Mouse (Mus musculus) liver, postnatal 0 days (tissue): Measurements from ENCODE around the gene Tab2. TPM values are rescaled to one million over a fixed set of nuclear protein-coding genes. Genes with fewer than 3 reads are reported as not detected.

Experiments used
- ATAC-seq: fragments of 200-750 bp; cut with Nextera tagmentation; 2 replicates; pipeline ENCODE4 v1.8.0; 2017; ENCODE audit warnings: mild to moderate bottlenecking, moderate library complexity
- DNase-seq: peaks from one replicate; pipeline ENCODE4 v3.0.0-alpha.2; 2016
- H3K27ac ChIP-seq: fragments of 300-500 bp; sonication (generic); 2 replicates; pipeline ENCODE4 v1.5.1; 2014; ENCODE audit warnings: antibody characterized with exemption, moderate library complexity, mild to moderate bottlenecking, low read depth
- H3K27me3 ChIP-seq: fragments of 300-500 bp; sonication (generic); 2 replicates; pipeline ENCODE4 v1.6.1; 2014; ENCODE audit warnings: low read length, control low read depth, mixed read lengths; ENCODE audit not compliant: insufficient read depth
- H3K36me3 ChIP-seq: fragments of 300-500 bp; sonication (generic); replicated peaks from 2 replicates; pipeline ENCODE4 v1.6.1; 2014; ENCODE audit warnings: mild to moderate bottlenecking, control low read depth, low read length, moderate library complexity, mixed read lengths; ENCODE audit not compliant: insufficient read depth
- H3K4me1 ChIP-seq: fragments of 300-500 bp; sonication (generic); 2 replicates; pipeline ENCODE4 v1.6.1; 2014; ENCODE audit warnings: antibody characterized with exemption, mild to moderate bottlenecking, control low read depth; ENCODE audit not compliant: insufficient read depth
- H3K4me2 ChIP-seq: fragments of 300-500 bp; sonication (generic); 2 replicates; pipeline ENCODE4 v1.6.1; 2014; ENCODE audit warnings: low read depth, mild to moderate bottlenecking, low read length, moderate library complexity, mixed read lengths
- H3K4me3 ChIP-seq: fragments of 300-500 bp; sonication (generic); 2 replicates; pipeline ENCODE4 v1.5.1; 2014; ENCODE audit warnings: low read depth, low read length
- H3K9ac ChIP-seq: fragments of 300-500 bp; sonication (generic); replicated peaks from 2 replicates; pipeline ENCODE4 v1.6.1; 2014; ENCODE audit warnings: mild to moderate bottlenecking, moderate library complexity
- H3K9me3 ChIP-seq: fragments of 300-500 bp; sonication (generic); 2 replicates; pipeline ENCODE4 v1.6.1; 2016; ENCODE audit warnings: mild to moderate bottlenecking, control low read depth, low read length, mixed read lengths
- CTCF ChIP-seq: sonication (generic); IDR thresholded peaks from 2 replicates; pipeline ENCODE4 v1.5.1; 2016; ENCODE audit warnings: antibody characterized with exemption, low read depth
- EP300 ChIP-seq: IDR thresholded peaks from 2 replicates; pipeline ENCODE4 v1.6.1; 2016; ENCODE audit warnings: antibody characterized with exemption, low read depth, mild to moderate bottlenecking
- WGBS: fragments of 180-500 bp; shearing (Covaris S2); extraction: QIAGEN DNeasy Blood & Tissue Kit; methylation state at CpG from one replicate; pipeline ENCODE4 v1.1.7; 2014; ENCODE audit not compliant: insufficient replicate concordance; 5-methylcytosine and 5-hydroxymethylcytosine counted together
- polyA plus RNA-seq: library from polyadenylated mRNA; unstranded; fragments of >200 nt; fragmentation: Nextera tagmentation; extraction: Ambion mirVana; gene quantifications from 2 replicates; pipeline ENCODE4 v1.2.1, GENCODE M21; 2015

Gene Tab2
- polyA plus RNA-seq: 11.8 and 12.9 TPM in 2 replicates

DNA sequence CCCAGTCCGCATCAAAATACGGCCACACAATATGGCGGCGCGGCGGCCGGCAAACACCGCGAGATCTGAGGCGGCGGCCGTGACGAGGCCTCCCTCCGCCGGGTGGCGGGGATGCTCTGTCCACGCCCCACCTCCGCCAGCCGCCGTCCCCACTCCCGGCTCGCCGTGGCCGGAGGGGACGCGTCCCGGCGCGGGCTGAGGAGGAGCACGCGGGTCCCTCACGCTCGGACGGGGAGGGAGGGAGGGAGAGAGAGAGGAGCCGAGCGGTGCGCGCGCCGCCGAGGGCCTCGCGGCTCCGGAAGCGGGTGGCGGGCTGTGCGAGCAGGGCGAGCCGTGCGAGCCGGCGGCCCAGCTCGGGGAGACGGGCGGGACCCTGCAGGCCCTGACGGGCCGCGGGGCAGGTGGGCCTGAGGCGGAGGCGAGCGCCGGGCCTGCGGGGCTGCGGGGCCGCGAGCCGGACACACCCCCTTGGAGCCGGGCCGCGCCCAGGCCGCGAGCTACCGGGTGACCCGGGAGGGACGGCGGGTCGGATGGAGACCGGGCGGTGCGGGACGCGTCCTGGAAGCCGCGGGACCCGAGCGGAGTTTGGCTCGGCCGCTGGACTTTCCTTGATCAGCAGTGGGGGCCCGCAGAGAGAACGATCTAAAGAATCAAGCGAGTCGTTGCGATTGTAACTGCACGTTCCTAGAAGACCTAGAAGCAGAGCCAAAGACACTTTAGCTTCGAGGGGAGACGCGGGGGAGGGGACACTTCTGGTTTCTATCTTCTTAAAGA, at the start of gene Tab2:
TSS of gene Tab2 (minus strand) at position 3 of the 774 bp plus-strand sequence.
- TF ChIP-seq EP300: no peak
- Histone ChIP-seq H3K4me1 (peaks cover 7% of the 10 kb centered on the region), H3K4me3 (peak within 1 kb of the TSS; percentile 96), H3K27ac (peak within 1 kb of the TSS; percentile 99), H3K9ac (peak within 1 kb of the TSS; percentile 99), H3K9me3 (no peaks in the 10 kb centered on the region), H3K27me3 (no peaks in the 10 kb centered on the region), H3K36me3 (no peaks in the 10 kb centered on the region), H3K4me2 (peak within 1 kb of the TSS; percentile 75)
- under 1% methylated on average over 73 of the region's 97 CpGs for WGBS
- peak; percentile 94 for DNase-seq
- ATAC-seq: peak; percentile 94

- TF ChIP-seq EP300: no peak
- TF ChIP-seq CTCF: no peak
Measured at GRCm38 (mm10) chr10:7992258-7992919, 36.4 kb upstream of the Tab2 start.

GRCm38 (mm10) chr10:7991596-7991995, 35.6 kb upstream of the Tab2 start:
- Histone ChIP-seq H3K4me1 (no peaks in the 10 kb centered on the region), H3K27ac (no peak overlapping the region), H3K27me3 (no peaks in the 10 kb centered on the region), H3K9ac (no peak overlapping the region), H3K4me3 (no peak overlapping the region), H3K36me3 (no peaks in the 10 kb centered on the region), H3K9me3 (no peaks in the 10 kb centered on the region), H3K4me2 (no peak overlapping the region)
- WGBS: 62% methylated on average over 5 of the region's 5 CpGs
- TF ChIP-seq CTCF (no peak), EP300 (no peak)
- DNase-seq: no peak
- ATAC-seq: no peak

More at GRCm38 (mm10) chr10:7992258-7992919, 36.4 kb upstream of the Tab2 start:
- Histone ChIP-seq H3K9ac (no peak overlapping the region), H3K27me3 (no peaks in the 10 kb centered on the region), H3K36me3 (no peaks in the 10 kb centered on the region), H3K4me2 (no peak overlapping the region), H3K9me3 (no peaks in the 10 kb centered on the region), H3K27ac (no peak overlapping the region), H3K4me1 (no peaks in the 10 kb centered on the region), H3K4me3 (no peak overlapping the region)
- DNase-seq: no peak
- WGBS: 78% methylated on average over 10 of the region's 10 CpGs
- no peak for ATAC-seq

DNA sequence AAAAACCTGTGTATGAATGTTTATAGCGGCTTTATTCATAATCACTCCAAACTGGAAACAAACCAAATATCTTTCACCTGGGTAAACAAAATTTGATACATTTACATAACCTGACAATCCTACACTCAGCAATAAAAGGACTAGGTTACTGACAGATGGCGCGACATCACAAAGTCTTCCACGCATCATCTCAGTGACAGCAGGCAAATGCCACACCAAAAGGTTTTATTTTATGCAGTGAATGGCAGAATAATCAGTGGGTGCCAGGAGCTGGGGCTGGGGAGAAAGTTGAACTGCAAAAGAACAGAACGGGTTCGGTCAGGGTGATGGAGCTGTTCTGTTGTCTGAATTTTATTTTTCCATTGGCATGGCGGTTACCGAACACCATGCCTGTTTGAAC, 31.5 kb upstream of the Tab2 start:
- ATAC-seq: no peak
- 87% methylated on average over 8 of the region's 8 CpGs for WGBS
- Histone ChIP-seq H3K4me1 (no peaks in the 10 kb centered on the region), H3K27ac (no peak overlapping the region), H3K4me3 (no peak overlapping the region), H3K4me2 (no peak overlapping the region), H3K9me3 (no peaks in the 10 kb centered on the region), H3K27me3 (no peaks in the 10 kb centered on the region), H3K36me3 (no peaks in the 10 kb centered on the region), H3K9ac (no peak overlapping the region)
- TF ChIP-seq EP300 (no peak), CTCF (no peak)
- DNase-seq: no peak

- 57% methylated on average over 9 of the region's 9 CpGs for WGBS
- Histone ChIP-seq H3K4me1 (no peaks in the 10 kb centered on the region), H3K27me3 (no peaks in the 10 kb centered on the region), H3K9me3 (no peaks in the 10 kb centered on the region), H3K4me2 (no peak overlapping the region), H3K4me3 (no peak overlapping the region), H3K36me3 (no peaks in the 10 kb centered on the region), H3K27ac (no peak overlapping the region), H3K9ac (no peak overlapping the region)
- TF ChIP-seq EP300 (no peak), CTCF (no peak)
- DNase-seq (no peak), ATAC-seq (no peak)
Measured at GRCm38 (mm10) chr10:7976462-7976861, 20.4 kb upstream of the Tab2 start.

DNA sequence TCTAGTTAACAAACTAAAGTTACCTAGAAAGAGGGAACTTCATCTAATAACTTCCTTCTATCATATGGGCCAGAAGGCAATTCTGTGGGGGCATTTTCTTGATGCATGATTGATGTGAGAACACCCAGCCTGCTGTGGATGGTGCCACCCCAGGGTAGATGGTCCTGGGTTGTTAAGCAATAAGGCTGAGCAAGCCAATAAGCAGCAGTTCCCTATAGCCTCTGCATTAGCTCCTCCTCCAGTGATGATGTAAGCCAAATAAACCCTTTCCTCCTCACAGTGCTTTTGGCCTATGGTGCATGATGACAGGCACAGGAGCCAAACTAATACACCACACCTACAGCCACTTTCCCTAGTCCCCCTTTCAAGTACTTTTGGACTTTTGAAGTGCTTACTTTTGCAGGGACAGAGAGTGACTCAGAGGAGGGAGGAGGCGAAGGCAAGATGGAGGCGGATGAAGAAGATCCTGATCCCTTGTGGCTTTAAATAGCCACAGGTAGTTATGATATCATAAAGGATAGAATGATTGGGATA, 12.8 kb upstream of the Tab2 start:
- H3K9ac ChIP-seq: no peak overlapping the region
- TF ChIP-seq EP300: no peak
- no peak for TF ChIP-seq CTCF
- WGBS: 94% methylated on average over 2 of the region's 2 CpGs
- no peak overlapping the region for H3K4me2 ChIP-seq
- H3K36me3 ChIP-seq: no peaks in the 10 kb centered on the region
- no peaks in the 10 kb centered on the region for H3K4me1 ChIP-seq
- H3K9me3 ChIP-seq: no peaks in the 10 kb centered on the region
- no peak overlapping the region for H3K4me3 ChIP-seq
- no peaks in the 10 kb centered on the region for H3K27me3 ChIP-seq
- H3K27ac ChIP-seq: no peak overlapping the region
- ATAC-seq (no peak), DNase-seq (no peak)
